Mouse (Mus musculus) brain, adult 2 months (tissue): ENCODE measurements around the gene Scgb2b11.
"Not testable (repeated sequence)": the region's sequence is repeated elsewhere in the genome, so short reads cannot be mapped to it uniquely, and the experiment has no call there.

ENCODE experiments used
- DNase-seq: peaks from one replicate; pipeline ENCODE4 v3.0.0; 2011; ENCODE audit warnings: low read depth, low spot score

The Scgb2b11 gene

GRCm38 (mm10) chr7:32211045-32211444, at the start of gene Scgb2b11:
Gene Scgb2b11 (minus strand): TSS chr7:32211145.
- DNase-seq: not testable (repeated sequence)

- DNase-seq: not testable (repeated sequence)
These were observed 11.6 kb upstream of the Scgb2b11 start, which contains the start of gene Scgb1b11 for GRCm38 (mm10) chr7:32222540-32222939. Gene Scgb1b11 (plus strand): TSS chr7:32222840.
